Mouse (Mus musculus): ENCODE measurements at regions not wholly inside any gene's neighbourhood (a gene's known extent, or its start where the extent isn't known, plus 50 kb on each side); places are given as distances from the start of the nearest gene placed in this dataset.
A peak's percentile ranks its signal among the peaks of the same experiment; 100 is the strongest.

DNA sequence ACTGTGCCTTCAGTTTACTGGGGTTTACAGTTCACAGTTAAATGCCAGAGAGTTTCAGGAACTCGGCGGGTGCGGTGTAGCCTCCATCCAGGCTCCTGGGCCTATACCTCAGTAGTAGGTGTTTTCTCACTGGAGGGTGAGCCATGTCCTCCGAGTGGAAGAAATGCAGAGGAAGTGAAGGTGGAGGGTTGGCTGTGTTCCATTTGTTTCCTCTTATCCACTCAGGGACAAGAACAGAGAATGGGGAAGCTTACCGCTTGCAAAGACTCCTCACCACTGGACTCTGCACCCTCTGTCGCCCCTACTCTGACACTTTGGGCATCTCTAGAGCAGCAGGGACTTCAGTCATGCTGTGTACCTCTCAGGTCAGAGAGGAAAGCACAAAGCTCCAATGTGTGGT is 238.1 kb upstream of the Ccdc122 start:
- Histone ChIP-seq H3K27ac (no peak overlapping the region), H3K9me3 (no peaks in the 10 kb centered on the region), H3K9ac (no peak overlapping the region), H3K4me3 (no peak overlapping the region), H3K4me1 (peaks cover 8% of the 10 kb centered on the region), H3K27me3 (no peaks in the 10 kb centered on the region), H3K36me3 (no peaks in the 10 kb centered on the region), H3K4me2 (replicated peaks) (no peak overlapping the region)
- 82% methylated on average over 6 of the region's 6 CpGs for WGBS
- ATAC-seq (ENCODE audit: insufficient number of reproducible peaks, insufficient read depth, low FRiP score, low TSS enrichment) = no peak

DNA sequence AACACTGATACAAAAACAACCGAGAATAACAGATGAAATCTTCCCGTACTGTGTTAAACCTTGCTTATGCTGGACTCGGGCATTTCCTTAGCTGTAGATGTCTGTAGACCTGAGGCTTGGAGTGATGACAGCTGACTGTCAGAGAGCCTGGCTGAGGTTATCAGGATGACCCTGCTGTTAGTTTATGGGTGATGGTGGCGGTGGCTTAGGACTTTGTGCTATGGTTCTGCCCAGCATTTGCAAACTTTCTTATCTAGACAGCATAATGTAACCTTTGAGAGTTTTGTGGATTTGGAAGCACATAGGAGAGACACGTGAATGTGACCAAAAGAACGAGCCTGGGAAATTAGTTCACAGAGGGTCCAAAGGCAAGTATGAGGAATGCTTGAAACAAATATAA is 239.1 kb upstream of the Ccdc122 start:
- no peak overlapping the region for H3K4me2 ChIP-seq (replicated peaks)
- no peaks in the 10 kb centered on the region for H3K27me3 ChIP-seq
- WGBS = 83% methylated on average over 6 of the region's 6 CpGs
- no peaks in the 10 kb centered on the region for H3K36me3 ChIP-seq
- no peaks in the 10 kb centered on the region for H3K9me3 ChIP-seq
- peaks cover 9% of the 10 kb centered on the region for H3K4me1 ChIP-seq
- no peak overlapping the region for H3K4me3 ChIP-seq
- H3K9ac ChIP-seq = no peak overlapping the region
- no peak overlapping the region for H3K27ac ChIP-seq
- ATAC-seq (ENCODE audit: insufficient number of reproducible peaks, insufficient read depth, low FRiP score, low TSS enrichment) = no peak

GRCm38 (mm10) chr14:76791811-76792571 is 235.3 kb upstream of the Serp2 start:
- H3K4me1 ChIP-seq = peaks cover 18% of the 10 kb centered on the region
- peak overlapping the region; percentile 58; the same call in 1 of the 2 replicates for H3K27ac ChIP-seq
- H3K4me2 ChIP-seq (replicated peaks) = no peak overlapping the region
- no peak overlapping the region for H3K9ac ChIP-seq
- H3K36me3 ChIP-seq = no peaks in the 10 kb centered on the region
- ATAC-seq (ENCODE audit: insufficient number of reproducible peaks, insufficient read depth, low FRiP score, low TSS enrichment) = peak; percentile 85
- H3K27me3 ChIP-seq = no peaks in the 10 kb centered on the region
- WGBS = 19% methylated on average over 6 of the region's 6 CpGs
- H3K9me3 ChIP-seq = no peaks in the 10 kb centered on the region
- H3K4me3 ChIP-seq = no peak overlapping the region

DNA sequence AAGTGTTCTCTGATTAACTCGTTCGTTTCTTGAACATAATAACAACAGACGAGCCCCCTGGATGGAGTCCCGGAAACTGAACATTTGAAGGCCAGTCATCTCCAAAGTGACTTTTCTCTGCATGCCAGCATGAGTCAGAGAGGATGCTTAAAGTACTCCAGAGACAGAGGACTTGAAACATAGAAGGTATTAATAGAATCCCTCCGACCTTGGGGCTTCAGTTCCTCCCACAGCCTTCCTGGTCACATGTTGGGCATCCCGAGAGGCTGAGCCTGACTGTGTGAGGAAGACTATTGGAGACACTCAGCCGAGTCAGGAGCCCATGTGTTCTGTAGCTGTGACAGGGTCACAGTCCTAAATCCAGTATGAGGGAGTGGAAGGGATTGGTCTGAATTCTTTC is 232.7 kb upstream of the Serp2 start:
- no peak overlapping the region for H3K9ac ChIP-seq
- H3K9me3 ChIP-seq = no peaks in the 10 kb centered on the region
- ATAC-seq (ENCODE audit: insufficient number of reproducible peaks, insufficient read depth, low FRiP score, low TSS enrichment) = no peak
- H3K4me1 ChIP-seq = peaks cover 18% of the 10 kb centered on the region
- no peaks in the 10 kb centered on the region for H3K36me3 ChIP-seq
- 60% methylated on average over 7 of the region's 7 CpGs for WGBS
- H3K27me3 ChIP-seq = no peaks in the 10 kb centered on the region
- no peak overlapping the region for H3K4me3 ChIP-seq
- no peak overlapping the region for H3K4me2 ChIP-seq (replicated peaks)
- H3K27ac ChIP-seq = no peak overlapping the region

DNA sequence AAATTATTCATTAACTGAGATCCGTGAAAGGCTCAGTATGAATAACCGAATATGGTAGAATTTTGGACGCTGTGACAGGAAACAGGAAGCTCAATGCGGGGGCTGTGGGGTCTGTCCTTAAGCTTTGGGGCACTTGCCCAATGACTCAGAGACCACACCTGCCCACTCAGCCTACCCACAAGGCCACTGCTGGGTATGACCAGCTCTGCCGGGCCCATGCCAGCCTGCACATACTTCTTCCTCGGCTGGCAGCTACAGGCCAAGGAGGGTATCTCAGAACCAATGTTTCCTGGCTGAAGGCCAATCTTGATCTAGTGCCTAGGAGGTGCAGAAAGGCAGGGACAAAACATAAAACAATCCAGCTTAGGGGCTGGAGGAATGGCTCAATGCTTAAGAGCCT is 230.9 kb upstream of the Serp2 start:
- WGBS = 88% methylated on average over 6 of the region's 6 CpGs

DNA sequence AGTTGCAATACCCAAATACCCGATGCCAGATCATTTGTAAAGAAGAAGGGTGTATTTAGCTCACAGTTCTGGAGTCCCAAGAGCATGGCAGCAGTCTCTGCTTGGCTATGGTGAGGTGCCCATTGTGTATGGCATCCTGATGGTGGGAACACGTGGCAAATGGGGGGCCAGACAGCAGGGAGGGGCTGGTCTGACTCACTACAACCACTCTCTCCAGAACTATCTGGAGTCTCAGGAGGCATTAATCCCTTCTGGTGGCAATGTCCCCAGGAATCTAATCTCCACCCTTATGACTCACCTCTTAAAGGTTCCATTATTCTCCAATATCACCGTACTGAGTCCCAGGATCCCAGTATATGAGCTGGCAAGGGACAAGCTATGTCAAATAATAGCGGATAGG is 229.5 kb upstream of the Serp2 start:
- Histone ChIP-seq H3K27me3 (no peaks in the 10 kb centered on the region), H3K4me2 (replicated peaks) (no peak overlapping the region), H3K4me1 (peaks cover 5% of the 10 kb centered on the region; the same call in 1 of the 2 replicates), H3K27ac (no peak overlapping the region), H3K9ac (no peak overlapping the region), H3K36me3 (no peaks in the 10 kb centered on the region), H3K9me3 (no peaks in the 10 kb centered on the region), H3K4me3 (no peak overlapping the region)
- 84% methylated on average over 4 of the region's 4 CpGs for WGBS
- ATAC-seq (ENCODE audit: insufficient number of reproducible peaks, insufficient read depth, low FRiP score, low TSS enrichment) = no peak

More for the DNA sequence above, 230.9 kb upstream of the Serp2 start:
- H3K9ac ChIP-seq = no peak overlapping the region
- H3K9me3 ChIP-seq = no peaks in the 10 kb centered on the region
- no peak overlapping the region for H3K27ac ChIP-seq
- H3K4me2 ChIP-seq (replicated peaks) = no peak overlapping the region
- no peaks in the 10 kb centered on the region for H3K27me3 ChIP-seq
- no peaks in the 10 kb centered on the region for H3K36me3 ChIP-seq
- H3K4me1 ChIP-seq = peaks cover 16% of the 10 kb centered on the region
- ATAC-seq (ENCODE audit: insufficient number of reproducible peaks, insufficient read depth, low FRiP score, low TSS enrichment) = no peak
- no peak overlapping the region for H3K4me3 ChIP-seq

GRCm38 (mm10) chr14:76781524-76781880 is 224.8 kb upstream of the Serp2 start:
- 69% methylated on average over 3 of the region's 3 CpGs for WGBS
- Histone ChIP-seq H3K4me2 (replicated peaks) (no peak overlapping the region), H3K9ac (no peak overlapping the region), H3K27me3 (no peaks in the 10 kb centered on the region), H3K4me3 (no peak overlapping the region), H3K4me1 (peaks cover 13% of the 10 kb centered on the region), H3K27ac (no peak overlapping the region), H3K36me3 (no peaks in the 10 kb centered on the region), H3K9me3 (no peaks in the 10 kb centered on the region)
- no peak for ATAC-seq (ENCODE audit: insufficient number of reproducible peaks, insufficient read depth, low FRiP score, low TSS enrichment)

DNA sequence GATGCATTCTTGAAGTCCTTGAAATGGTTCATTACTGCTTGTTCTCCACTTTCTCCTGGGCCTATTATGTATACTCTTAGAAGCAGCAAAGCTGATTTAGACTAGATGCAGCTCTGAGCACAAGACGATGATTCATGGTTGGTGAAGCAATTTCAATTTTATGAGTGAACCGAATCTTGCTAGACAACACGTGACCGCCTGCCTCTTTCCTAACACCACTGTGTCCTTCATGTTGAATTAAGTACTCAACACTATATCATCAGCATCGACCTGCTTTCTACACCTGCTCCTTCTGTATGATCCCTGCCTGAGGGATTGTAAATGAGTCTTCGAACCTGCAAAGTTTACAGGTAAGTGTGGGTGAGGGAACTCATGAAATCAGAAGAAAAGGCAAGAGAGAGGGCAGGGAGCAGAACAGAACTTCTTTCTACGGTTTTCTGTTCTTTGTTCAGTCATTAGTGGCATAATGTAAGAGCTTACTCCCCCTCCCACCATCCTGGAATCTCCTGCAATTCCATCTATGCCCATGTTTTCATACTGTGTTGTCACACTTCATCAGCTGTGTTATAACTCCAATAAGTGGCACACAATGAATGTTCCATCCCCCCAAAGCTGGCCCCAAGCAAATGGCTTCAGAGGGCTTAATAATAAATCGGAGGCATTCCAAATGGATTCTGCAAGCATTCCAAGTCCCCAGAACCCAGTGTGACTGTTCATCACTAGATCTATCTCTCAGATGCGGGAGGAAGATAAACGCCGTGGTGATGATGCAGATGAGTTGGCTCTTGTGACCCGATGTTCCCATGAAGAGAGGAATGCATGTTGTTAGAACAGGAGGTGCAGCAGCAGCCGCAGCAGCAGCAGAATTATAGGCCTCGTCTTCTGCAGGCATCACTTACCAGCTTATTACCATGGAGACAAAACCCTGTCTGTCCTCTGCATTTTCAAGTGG is 224.2 kb upstream of the Serp2 start:
- no peak overlapping the region for H3K9ac ChIP-seq
- H3K4me2 ChIP-seq (replicated peaks) = no peak overlapping the region
- ATAC-seq (ENCODE audit: insufficient number of reproducible peaks, insufficient read depth, low FRiP score, low TSS enrichment) = no peak
- no peaks in the 10 kb centered on the region for H3K9me3 ChIP-seq
- 71% methylated on average over 14 of the region's 14 CpGs for WGBS
- no peak overlapping the region for H3K4me3 ChIP-seq
- no peak overlapping the region for H3K27ac ChIP-seq
- peaks cover 13% of the 10 kb centered on the region for H3K4me1 ChIP-seq
- H3K27me3 ChIP-seq = no peaks in the 10 kb centered on the region
- H3K36me3 ChIP-seq = no peaks in the 10 kb centered on the region

DNA sequence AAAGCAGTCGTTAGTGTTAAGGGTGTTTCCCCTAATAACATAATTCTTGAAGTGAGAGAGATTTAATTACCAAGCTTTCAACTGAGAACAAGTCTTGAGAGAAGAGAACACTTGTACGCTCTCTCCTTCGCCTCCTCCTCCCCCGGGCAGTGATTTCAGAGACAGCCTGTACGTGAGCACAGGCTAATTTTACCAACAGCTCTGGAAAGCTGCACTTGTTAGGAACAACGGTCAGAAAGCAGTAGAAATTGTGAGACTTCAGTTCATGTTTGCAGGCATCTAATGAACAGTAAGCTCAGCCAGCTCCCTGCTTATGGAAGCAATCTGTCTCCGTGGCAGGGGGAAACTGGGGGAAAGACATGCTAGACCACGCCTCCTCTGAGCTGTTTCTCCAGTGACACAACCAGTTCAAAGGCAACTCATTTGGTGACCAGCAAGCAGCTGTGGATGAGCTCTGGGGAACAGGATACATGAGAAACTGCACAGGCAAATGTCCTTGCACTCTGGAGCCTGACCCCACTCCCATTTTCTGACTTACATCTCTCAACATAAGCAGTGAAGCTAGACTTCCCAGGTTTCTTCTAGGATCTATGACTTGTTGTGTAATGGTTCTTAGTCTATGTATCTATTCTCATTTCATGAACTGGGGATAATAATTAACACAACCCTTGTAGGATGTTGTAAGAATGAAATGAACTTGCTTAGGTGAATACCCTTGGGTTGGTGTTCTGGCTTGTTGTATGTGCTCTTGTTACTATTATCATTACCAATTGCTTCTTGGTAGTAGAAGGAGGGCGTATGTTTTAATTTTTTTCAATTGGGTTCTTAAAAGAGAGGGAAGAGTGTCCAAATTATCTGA is 222.1 kb upstream of the Serp2 start:
- no peaks in the 10 kb centered on the region for H3K27me3 ChIP-seq
- no peak overlapping the region for H3K4me3 ChIP-seq
- 44% methylated on average over 9 of the region's 9 CpGs for WGBS
- ATAC-seq (ENCODE audit: insufficient number of reproducible peaks, insufficient read depth, low FRiP score, low TSS enrichment) = no peak
- no peak overlapping the region for H3K27ac ChIP-seq
- no peak overlapping the region for H3K4me2 ChIP-seq (replicated peaks)
- H3K4me1 ChIP-seq = peaks cover 13% of the 10 kb centered on the region
- no peaks in the 10 kb centered on the region for H3K9me3 ChIP-seq
- no peaks in the 10 kb centered on the region for H3K36me3 ChIP-seq
- H3K9ac ChIP-seq = no peak overlapping the region

DNA sequence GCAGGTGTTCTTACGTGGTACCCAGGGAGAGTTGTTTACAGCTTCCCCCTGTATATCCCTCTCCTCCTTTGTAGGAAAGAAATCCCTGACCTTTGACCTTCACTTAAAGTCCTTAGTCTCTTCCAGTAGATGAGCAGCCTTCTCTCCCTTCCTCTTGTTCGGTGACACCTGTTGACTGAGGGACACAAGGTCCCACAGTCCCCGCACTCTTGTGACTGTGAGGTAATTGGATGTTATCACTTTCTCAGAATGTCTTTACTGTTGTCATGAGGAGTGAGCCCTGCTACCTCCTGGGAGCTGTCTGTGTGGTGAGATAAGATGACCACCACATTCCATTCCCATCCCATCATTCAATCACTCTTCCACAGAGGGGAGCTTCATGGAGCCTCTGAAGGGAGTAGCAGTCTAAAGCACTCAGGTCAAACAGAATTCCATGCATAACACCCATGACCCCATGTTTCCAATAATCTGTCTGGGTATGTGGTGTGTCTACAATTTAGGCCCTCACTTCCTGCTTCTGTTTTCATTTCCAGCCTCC is 218.8 kb upstream of the Serp2 start:
- H3K9ac ChIP-seq = no peak overlapping the region
- H3K36me3 ChIP-seq = no peaks in the 10 kb centered on the region
- no peak overlapping the region for H3K4me3 ChIP-seq
- no peak overlapping the region for H3K27ac ChIP-seq
- no peak overlapping the region for H3K4me2 ChIP-seq (replicated peaks)
- 55% methylated on average over 3 of the region's 3 CpGs for WGBS
- no peaks in the 10 kb centered on the region for H3K9me3 ChIP-seq
- peaks cover 7% of the 10 kb centered on the region for H3K4me1 ChIP-seq
- no peaks in the 10 kb centered on the region for H3K27me3 ChIP-seq
- ATAC-seq (ENCODE audit: insufficient number of reproducible peaks, insufficient read depth, low FRiP score, low TSS enrichment) = no peak

DNA sequence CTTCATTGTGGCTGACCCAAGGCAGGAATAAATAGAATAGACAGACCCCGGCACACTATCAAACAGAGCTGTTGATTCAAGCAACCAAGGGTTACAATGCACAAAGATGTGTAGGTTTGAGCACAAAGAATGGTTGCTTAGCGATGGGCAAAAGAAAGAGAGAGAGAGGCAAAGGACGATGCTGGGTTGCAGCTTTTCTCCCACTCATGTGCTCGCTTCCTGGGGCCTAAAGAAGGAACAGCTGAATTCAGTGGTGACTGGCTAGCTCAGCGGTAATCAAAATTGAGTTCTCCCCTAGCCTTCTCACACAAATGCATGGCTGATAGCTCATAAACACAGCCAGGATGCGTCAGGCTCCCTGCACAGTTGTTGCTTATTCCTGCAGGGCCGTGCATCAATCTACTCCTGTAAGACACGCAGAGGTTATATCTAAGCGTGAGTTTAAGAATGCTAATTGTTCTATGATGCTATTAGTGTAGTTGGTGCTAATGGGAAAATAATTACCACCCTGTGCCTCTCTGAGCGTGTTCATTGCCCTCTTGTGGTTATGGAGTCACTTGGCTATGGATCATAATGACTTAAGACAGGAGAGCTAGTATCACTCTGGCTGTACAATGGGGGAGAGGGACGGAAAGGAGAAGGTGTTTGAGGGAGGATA is 216.2 kb upstream of the Serp2 start:
- Histone ChIP-seq H3K27me3 (no peaks in the 10 kb centered on the region), H3K36me3 (no peaks in the 10 kb centered on the region), H3K4me1 (no peaks in the 10 kb centered on the region; the same call in 1 of the 2 replicates), H3K4me2 (replicated peaks) (no peak overlapping the region), H3K9ac (no peak overlapping the region), H3K4me3 (no peak overlapping the region), H3K27ac (no peak overlapping the region), H3K9me3 (no peaks in the 10 kb centered on the region)
- 74% methylated on average over 11 of the region's 11 CpGs for WGBS
- ATAC-seq (ENCODE audit: insufficient number of reproducible peaks, insufficient read depth, low FRiP score, low TSS enrichment) = no peak

Data from embryonic facial prominence, embryonic 12.5 days (tissue).